Mouse (Mus musculus) layer of hippocampus, adult 18-20 months (tissue): Measurements from ENCODE around the gene Mybph. TPM values are rescaled to one million over a fixed set of nuclear protein-coding genes. Genes with fewer than 3 reads are reported as not detected.

Source experiments
- DNase-seq, 2 experiments: peaks; one replicate each; pipeline ENCODE4 v3.0.0; 2022; ENCODE audit warnings: low spot score in 2 of 2
- total RNA-seq, 2 experiments: library from RNA; stranded (reverse); gene quantifications; 2 replicates each; pipeline ENCODE4 v1.2.3; 2021

The Mybph gene
- total RNA-seq, 2 experiments from 2014 or later = not detected

DNA sequence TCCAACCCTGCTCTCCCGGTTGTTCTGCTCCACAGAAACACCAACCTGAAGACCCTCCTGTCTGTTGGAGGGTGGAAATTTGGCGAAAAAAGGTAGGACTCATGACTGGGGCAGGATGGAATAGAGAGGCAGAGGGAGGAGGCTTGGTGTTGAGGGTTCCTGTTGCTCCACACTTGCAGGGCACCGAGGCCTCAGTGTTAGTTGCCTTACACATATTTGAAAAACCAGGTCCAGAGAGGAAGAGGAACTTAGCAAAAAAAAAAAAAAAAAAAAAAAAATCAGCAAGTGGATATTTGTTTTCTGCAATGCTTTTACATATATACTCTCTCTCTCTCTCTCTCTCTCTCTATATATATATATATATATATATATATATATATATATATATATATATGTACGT lies 9.2 kb upstream of the Mybph start:
- DNase-seq = no peak

- DNase-seq = no peak
Measured at GRCm38 (mm10) chr1:134188217-134188616, 5.0 kb upstream of the Mybph start.

DNA sequence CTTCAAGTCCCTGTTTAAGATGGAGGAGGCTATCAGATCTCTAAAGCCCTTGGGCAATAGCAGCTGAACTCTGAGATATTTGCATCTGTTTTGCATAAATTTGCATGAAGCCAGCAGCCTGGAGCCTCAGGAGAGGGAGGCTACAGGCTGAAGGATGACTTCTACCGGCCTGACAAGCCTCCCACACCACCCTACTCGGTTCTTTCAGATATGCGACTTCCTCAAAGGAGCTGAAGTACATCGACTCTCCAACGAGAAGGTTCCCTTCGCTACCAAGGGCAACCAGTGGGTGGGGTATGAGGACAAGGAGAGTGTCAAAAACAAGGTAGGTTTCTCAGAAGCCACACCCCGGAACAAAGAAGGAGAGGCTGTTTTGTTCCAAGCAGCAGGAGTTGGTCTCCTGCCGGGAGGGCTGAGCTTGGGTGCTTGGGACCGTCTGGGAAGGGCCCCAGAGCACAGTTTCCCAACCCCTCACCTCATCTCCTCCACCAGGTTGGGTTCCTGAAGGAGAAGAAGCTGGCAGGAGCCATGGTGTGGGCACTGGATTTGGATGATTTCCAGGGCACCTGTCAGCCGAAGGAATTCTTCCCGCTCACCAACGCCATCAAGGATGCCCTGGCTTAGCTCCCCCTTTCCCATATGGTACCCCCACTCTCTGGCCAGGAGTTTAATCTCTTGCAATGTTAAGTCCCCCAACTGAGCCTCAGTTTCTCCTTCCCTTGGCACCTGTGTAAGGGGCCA lies 4.1 kb upstream of the Mybph start:
- DNase-seq = no peak

DNA sequence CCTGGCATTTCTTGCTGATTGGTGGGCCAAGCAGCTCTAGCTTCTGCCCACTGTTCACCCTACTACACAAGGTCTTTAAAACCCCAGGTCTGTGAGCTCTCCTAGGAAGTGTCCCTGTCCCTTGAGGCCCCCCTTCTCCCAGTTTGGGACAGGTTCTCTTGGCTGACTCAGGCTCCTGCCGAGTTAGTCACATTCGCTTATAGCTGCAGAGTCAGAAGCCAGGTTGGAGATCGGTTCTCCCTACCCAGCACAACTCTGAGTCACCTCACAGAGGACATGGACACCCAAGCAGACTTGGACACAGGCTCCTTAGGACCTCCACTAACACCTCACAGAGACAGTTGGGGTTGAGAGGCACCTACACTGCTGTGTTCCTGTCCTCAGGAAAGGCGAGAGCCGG lies 2.1 kb upstream of the Mybph start:
- no peak for DNase-seq

DNA sequence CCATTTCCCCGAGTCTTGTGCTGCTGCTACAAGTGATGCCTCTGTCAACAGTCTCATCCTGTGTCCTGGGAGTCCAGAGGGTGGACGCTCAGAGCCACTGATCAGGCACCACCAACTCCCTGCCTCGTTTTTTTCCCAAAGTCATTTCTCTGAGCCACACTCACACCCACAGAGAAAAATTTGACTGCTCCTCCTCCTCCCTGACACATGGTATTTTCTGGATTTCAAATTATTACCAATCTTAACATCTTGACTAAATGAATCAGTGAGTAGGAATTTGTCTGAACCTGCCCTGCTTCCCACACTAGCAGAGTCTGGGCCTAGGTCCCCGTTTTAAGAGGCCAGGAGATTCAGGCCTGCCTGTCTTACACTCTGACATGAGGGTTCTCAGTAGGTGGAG lies 1.2 kb upstream of the Mybph start:
- DNase-seq = peak in 1 of 2 experiments; percentile 67

DNA sequence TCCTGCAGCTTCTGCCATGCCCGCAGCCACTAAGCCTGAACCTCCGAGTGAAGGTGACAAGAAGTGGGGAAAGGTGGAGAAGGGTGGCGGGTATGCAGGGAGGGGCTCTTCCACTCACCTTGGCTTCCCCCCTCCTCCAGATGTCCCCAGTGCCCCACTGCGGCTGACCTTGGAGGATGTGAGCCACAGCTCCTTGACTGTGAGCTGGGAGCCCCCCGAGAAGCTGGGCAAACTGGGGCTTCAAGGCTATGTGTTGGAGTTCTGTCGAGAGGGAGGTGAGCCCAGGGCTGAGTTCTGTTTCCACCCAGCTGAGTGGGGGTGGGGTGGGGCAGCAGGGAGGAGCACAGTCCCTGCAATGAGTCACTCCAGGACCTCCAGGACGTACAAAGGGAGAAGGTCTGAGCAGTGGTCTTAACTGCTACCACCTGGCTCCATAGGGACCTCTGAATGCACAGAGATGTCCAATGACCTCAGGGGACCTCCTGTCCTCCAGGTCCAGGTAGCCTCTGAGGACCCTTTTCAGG lies 488 bp downstream of the Mybph start:
- no peak for DNase-seq

- DNase-seq = no peak
Measured at GRCm38 (mm10) chr1:134194298-134195022, 1.2 kb downstream of the Mybph start.

- no peak for DNase-seq
Measured at GRCm38 (mm10) chr1:134195117-134195516, 1.9 kb downstream of the Mybph start.

- DNase-seq = peak in 1 of 2 experiments; percentile 65
Measured at GRCm38 (mm10) chr1:134195571-134195970, 2.3 kb downstream of the Mybph start.

- DNase-seq = no peak
Measured at GRCm38 (mm10) chr1:134195979-134196378, 2.7 kb downstream of the Mybph start.

- peak; percentile 71 to 89 for DNase-seq
Measured at GRCm38 (mm10) chr1:134196386-134196785, 3.1 kb downstream of the Mybph start.

- DNase-seq = no peak
Measured at GRCm38 (mm10) chr1:134197325-134197982, 4.2 kb downstream of the Mybph start.

GRCm38 (mm10) chr1:134198197-134198995 lies 5.1 kb downstream of the Mybph start:
- peak in 1 of 2 experiments; percentile 67 for DNase-seq

GRCm38 (mm10) chr1:134200481-134200880 lies 7.2 kb downstream of the Mybph start:
- no peak for DNase-seq

GRCm38 (mm10) chr1:134200998-134201686 lies 7.9 kb downstream of the Mybph start:
- peak; percentile 59 to 78 for DNase-seq

DNA sequence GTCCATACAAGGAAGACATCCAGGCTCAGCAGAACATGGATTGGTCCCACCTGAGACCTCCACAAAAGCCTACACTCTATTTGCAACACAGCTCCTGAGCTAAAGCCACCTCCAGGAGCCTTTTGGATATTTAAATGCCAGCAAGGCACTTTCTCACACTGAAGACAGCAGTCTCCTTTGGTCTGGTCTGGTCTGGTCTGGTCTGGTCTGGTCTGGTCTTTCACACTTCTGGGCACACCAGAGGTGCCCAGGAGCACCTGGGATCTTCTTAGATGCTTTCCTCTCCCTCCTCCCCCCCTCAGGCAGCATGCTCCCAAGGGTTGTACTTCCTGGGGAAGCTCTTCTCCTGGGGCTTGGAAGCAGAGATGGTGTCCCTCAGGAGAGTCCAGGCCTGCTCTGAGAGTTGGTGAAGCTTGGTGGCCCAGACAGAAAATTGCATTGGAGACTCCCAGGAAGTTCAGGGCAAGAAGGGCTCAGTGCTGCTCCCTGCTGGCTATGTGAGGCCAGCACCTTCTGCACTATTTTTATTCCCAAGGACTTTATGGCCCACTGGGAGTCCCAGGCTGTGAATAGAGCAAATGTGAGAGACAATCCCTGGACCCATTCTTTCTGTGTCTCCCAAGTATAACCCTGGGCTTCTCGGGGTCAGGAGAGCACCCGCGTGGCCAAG lies 8.6 kb downstream of the Mybph start:
- DNase-seq = peak in 1 of 2 experiments; percentile 72

GRCm38 (mm10) chr1:134204230-134204629 lies 11.0 kb downstream of the Mybph start:
- peak; percentile 67 to 83 for DNase-seq

DNA sequence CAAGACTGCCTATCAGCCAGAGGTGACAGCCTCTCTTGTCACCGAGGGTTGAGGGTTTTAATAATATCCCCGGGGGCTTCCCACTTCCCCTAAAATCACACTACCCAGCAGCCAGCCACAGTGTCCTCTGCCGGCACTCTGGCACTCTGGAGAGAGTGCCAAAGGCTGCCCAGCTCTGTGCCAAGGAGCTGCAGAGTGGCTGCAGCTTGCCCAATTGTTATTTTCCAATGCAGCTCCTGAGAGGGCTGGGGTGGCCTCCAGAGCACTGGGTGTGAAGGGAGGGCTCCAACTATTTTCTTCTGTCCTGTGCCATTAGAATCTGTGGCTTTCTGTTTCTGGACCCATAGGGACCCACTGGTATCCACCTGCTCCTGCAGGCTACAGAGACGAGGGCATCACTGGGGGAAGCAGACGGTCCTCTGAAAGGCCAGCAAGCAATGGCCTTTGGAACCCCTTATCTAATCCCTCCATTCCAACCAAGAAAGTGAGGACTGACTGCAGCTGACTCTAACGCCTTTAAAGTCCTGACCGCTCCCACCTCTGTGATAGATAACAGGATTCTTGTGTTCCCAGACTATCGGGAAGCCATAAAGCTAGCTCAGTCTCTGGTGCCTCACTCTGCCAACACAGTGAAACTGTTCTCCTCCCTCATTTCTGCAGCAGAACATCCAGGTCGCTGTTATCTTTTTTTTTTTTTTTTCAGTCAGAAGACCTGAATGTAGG lies 12.2 kb downstream of the Mybph start:
- no peak for DNase-seq

- DNase-seq = no peak
Measured at GRCm38 (mm10) chr1:134206085-134206484, 12.8 kb downstream of the Mybph start.
